Mouse (Mus musculus): ENCODE data around the gene Scd3. TPM values are rescaled to one million over a fixed set of nuclear protein-coding genes. Genes with fewer than 3 reads are reported as not detected.

The Scd3 gene
- polyA plus RNA-seq, 1 experiment from 2014 or later, result 6.6 TPM

Other genes with a start within 250 kb of the Scd3 start
- gene Cpn1, start 216.7 kb upstream of the Scd3 start, polyA plus RNA-seq (2015; fragmentation: Nextera tagmentation; extraction: Ambion mirVana), result 0.26 and 0.70 TPM in 2 replicates
- gene Cyp2c23, start 174.1 kb upstream of the Scd3 start, polyA plus RNA-seq (2015; fragmentation: Nextera tagmentation; extraction: Ambion mirVana), result 0.07 TPM in 1 of 2 replicates, not detected in the other
- 21.7 and 23.3 TPM in 2 replicates for gene Erlin1, start 133.5 kb upstream of the Scd3 start, polyA plus RNA-seq (2015; fragmentation: Nextera tagmentation; extraction: Ambion mirVana)
- 54.3 and 57.0 TPM in 2 replicates for gene Chuk, start 95.8 kb upstream of the Scd3 start, polyA plus RNA-seq (2015; fragmentation: Nextera tagmentation; extraction: Ambion mirVana)
- gene Cwf19l1, start 67.4 kb upstream of the Scd3 start, polyA plus RNA-seq (2015; fragmentation: Nextera tagmentation; extraction: Ambion mirVana), result 28.0 TPM in 2 replicates
- 153 and 158 TPM in 2 replicates for gene Bloc1s2, start 56.8 kb upstream of the Scd3 start, polyA plus RNA-seq (2015; fragmentation: Nextera tagmentation; extraction: Ambion mirVana)
- 0.75 and 1.4 TPM in 2 replicates for gene Pkd2l1, start 10.8 kb upstream of the Scd3 start, polyA plus RNA-seq (2015; fragmentation: Nextera tagmentation; extraction: Ambion mirVana)
- 290 and 322 TPM in 2 replicates for gene Scd2, start 90.4 kb downstream of the Scd3 start, polyA plus RNA-seq (2015; fragmentation: Nextera tagmentation; extraction: Ambion mirVana)
- 0.16 and 0.21 TPM in 2 replicates for gene Scd4, start 129.8 kb downstream of the Scd3 start, polyA plus RNA-seq (2015; fragmentation: Nextera tagmentation; extraction: Ambion mirVana)
- gene Scd1, start 204.6 kb downstream of the Scd3 start, polyA plus RNA-seq (2015; fragmentation: Nextera tagmentation; extraction: Ambion mirVana), result 7.9 and 9.3 TPM in 2 replicates